Mouse (Mus musculus): ENCODE measurements around the gene Slfn3. TPM values are rescaled to one million over a fixed set of nuclear protein-coding genes. Genes with fewer than 3 reads are reported as not detected.
A peak's percentile ranks its signal among the peaks of the same experiment; 100 is the strongest.
"Not testable (repeated sequence)": the region's sequence is repeated elsewhere in the genome, so short reads cannot be mapped to it uniquely, and the experiment has no call there.

The Slfn3 gene
- polyA plus RNA-seq, 1 experiment, result 2.7 TPM

DNA sequence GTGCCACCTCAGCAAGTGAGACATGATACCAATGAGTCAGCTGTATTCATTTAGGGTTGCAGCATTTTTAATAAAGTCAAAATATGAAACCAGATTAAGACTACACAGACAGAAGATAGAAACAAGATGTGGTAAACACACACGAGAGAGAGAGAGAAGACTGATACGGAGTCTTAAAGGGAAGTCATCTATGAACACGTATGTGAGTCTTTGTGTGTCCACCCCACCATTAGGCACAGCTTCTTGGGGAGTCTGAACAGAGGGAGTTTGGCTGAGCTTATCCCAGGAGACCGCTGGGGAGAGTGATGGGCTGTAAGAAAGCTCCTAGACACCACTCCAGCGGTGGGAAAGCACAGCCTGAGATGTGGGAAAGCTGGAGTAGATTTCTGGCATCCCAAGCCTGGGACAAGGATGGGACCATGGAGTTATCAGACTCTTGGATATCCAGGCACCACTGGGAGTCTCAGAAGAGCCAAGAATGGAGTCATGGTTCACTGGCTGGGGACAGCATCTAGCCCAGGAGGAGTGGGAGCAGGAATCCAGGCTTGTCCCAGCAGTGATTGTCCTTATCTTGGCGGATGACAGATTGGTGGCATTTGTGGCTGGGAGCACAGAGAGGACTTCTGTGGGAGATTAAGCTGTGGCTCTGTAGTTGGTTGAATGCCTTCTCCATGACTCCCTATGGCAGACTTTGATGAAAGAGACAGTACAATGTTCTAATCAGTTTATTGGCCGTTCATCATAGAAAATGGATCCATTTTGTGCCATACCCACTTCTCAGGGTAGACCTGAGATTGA is 37.0 kb downstream of the Slfn3 start:
- peaks cover 10% of the 10 kb centered on the region for H3K4me1 ChIP-seq (replicated peaks; ENCODE audit: control insufficient read depth, insufficient read depth, low read length)
- no peak for DNase-seq
- no peak overlapping the region for H3K4me3 ChIP-seq (ENCODE audit: control insufficient read depth, insufficient read depth, low read length)
- TF ChIP-seq CTCF (IDR thresholded peaks at IDR 0.05; ENCODE audit: borderline replicate concordance, control insufficient read depth, extremely low read depth, insufficient read depth, low read length, poor library complexity) (no peak), POLR2A (IDR thresholded peaks at IDR 0.05; ENCODE audit: control insufficient read depth, extremely low read depth, insufficient read depth, low read length, poor library complexity) (no peak)
- no peaks in the 10 kb centered on the region for H3K27me3 ChIP-seq (ENCODE audit: control insufficient read depth, insufficient read depth, low read length)
- no peak overlapping the region for H3K27ac ChIP-seq (ENCODE audit: control insufficient read depth, insufficient read depth, low read length)
- H3K36me3 ChIP-seq (ENCODE audit: control insufficient read depth, insufficient read depth, low read length), result peaks cover 17% of the 10 kb centered on the region
- 96% methylated on average over 7 of the region's 7 CpGs for WGBS

DNA sequence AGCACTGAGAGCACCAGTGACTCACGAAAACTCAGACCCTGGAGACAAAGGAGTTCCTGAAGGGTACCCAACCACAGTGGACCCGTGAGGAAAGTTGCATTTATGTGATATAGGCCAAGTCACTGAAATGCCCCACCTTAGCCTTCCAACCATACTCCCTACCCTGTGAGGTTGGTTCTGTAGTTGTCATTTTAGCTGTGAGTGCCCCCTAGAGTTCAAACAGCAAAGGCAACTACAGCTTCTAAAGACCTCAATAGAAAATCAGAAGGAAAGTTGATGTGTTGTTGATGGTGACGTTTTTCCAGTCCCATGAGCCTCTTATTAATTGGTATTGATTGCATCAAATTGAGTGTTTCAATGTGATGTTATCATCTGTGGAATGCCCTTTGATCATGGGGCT is 39.8 kb downstream of the Slfn3 start:
- no peak for TF ChIP-seq POLR2A (IDR thresholded peaks at IDR 0.05; ENCODE audit: control insufficient read depth, extremely low read depth, insufficient read depth, low read length, poor library complexity)
- no peaks in the 10 kb centered on the region for H3K27me3 ChIP-seq (ENCODE audit: control insufficient read depth, insufficient read depth, low read length)
- H3K27ac ChIP-seq (ENCODE audit: control insufficient read depth, insufficient read depth, low read length), result no peak overlapping the region
- H3K36me3 ChIP-seq (ENCODE audit: control insufficient read depth, insufficient read depth, low read length), result peaks cover 17% of the 10 kb centered on the region
- H3K4me1 ChIP-seq (replicated peaks; ENCODE audit: control insufficient read depth, insufficient read depth, low read length), result no peaks in the 10 kb centered on the region
- 74% methylated on average over 3 of the region's 3 CpGs for WGBS
- peak; percentile 49 for DNase-seq
- H3K4me3 ChIP-seq (ENCODE audit: control insufficient read depth, insufficient read depth, low read length), result no peak overlapping the region

DNA sequence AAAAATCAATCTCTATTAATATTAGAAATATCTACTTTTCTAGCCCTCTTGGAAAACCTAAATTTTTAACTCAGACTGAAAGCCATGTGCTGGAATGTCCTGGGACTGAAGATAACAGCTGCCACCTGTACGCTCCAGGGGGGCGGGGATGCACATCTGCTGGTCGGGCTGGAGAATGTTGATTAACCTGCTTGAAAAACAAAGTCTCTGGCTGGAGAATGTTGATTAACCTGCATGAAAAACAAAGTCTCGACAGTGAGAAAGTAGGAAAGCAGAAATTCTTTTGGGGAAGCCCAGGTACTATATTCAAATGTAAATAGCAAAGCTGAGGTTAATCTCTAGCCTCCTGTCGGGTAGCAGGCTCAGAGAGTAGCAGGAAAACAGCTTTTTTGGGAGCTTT is 42.5 kb downstream of the Slfn3 start:
- not testable (repeated sequence) for H3K4me3 ChIP-seq (ENCODE audit: control insufficient read depth, insufficient read depth, low read length); DNase-seq; H3K4me1 ChIP-seq (replicated peaks; ENCODE audit: control insufficient read depth, insufficient read depth, low read length); H3K27me3 ChIP-seq (ENCODE audit: control insufficient read depth, insufficient read depth, low read length); H3K27ac ChIP-seq (ENCODE audit: control insufficient read depth, insufficient read depth, low read length); H3K36me3 ChIP-seq (ENCODE audit: control insufficient read depth, insufficient read depth, low read length)
- WGBS, result 90% methylated on average over 5 of the region's 5 CpGs

DNA sequence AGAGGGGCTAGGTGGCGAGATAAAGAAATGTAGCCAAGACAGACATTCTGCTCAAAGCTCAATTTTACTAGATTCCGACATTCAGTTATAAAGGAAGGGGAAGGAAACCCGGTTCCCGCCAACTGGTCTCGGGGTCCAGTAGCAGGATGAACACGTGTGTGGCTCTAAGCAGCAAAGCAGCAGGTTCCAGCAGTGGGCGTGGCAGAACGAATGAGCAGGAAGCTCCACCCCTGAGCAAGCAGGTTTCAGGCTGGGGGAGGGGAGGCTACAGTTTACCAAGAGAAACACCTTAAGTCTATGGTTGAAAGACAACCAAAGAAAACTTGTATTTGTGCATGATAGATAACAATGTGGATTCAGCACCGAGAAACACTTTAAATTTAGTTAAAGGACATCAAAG is 46.3 kb downstream of the Slfn3 start:
- H3K4me1 ChIP-seq (replicated peaks; ENCODE audit: control insufficient read depth, insufficient read depth, low read length); H3K36me3 ChIP-seq (ENCODE audit: control insufficient read depth, insufficient read depth, low read length); H3K27ac ChIP-seq (ENCODE audit: control insufficient read depth, insufficient read depth, low read length); H3K27me3 ChIP-seq (ENCODE audit: control insufficient read depth, insufficient read depth, low read length); DNase-seq; H3K4me3 ChIP-seq (ENCODE audit: control insufficient read depth, insufficient read depth, low read length): not testable (repeated sequence)
- 95% methylated on average over 9 of the region's 9 CpGs for WGBS

DNA sequence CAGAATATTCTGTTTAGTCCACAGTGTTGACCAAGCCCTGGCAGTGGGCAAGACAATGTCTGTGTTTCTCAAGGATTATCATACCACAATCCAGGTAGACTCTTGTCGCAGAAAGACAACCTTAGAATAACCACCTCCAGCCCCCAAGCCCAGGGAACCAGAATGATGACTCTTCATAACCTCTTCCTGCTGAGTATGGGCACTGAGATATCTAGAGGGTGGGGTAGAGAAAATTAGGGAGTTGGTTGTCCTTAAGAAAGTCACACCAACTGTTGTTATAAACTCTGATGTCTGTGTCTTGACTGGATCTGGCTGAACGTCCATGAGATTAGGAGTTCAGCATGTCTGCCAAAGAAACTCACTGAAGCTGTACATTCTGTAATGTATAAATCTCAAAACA is 47.3 kb downstream of the Slfn3 start:
- no peak overlapping the region for H3K4me3 ChIP-seq (ENCODE audit: control insufficient read depth, insufficient read depth, low read length)
- WGBS, result 94% methylated on average over 2 of the region's 2 CpGs
- no peaks in the 10 kb centered on the region for H3K36me3 ChIP-seq (ENCODE audit: control insufficient read depth, insufficient read depth, low read length)

DNA sequence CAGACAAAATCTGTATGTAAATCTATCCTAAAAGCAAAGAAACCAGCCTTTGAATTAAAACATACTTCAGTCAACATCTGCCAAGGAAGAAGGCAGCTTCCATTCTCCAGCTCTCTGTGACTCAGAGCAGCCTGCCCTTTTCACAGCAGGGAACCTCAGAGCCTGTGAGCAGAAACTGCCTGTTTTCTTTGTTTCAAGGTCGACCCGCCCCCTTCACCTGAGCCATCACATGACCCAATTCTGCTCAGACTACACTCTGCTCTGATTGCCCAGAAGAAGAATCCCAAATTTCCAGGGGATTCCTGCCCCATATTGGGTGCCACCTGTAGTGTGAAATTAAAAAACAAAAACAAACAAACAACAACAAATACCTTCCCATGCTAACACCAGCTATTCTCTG is 48.7 kb downstream of the Slfn3 start:
- no peaks in the 10 kb centered on the region for H3K4me1 ChIP-seq (replicated peaks; ENCODE audit: control insufficient read depth, insufficient read depth, low read length)
- WGBS, result 72% methylated on average over 2 of the region's 2 CpGs
- H3K36me3 ChIP-seq (ENCODE audit: control insufficient read depth, insufficient read depth, low read length), result no peaks in the 10 kb centered on the region
- no peaks in the 10 kb centered on the region for H3K27me3 ChIP-seq (ENCODE audit: control insufficient read depth, insufficient read depth, low read length)
- DNase-seq, result no peak
- H3K4me3 ChIP-seq (ENCODE audit: control insufficient read depth, insufficient read depth, low read length), result no peak overlapping the region
- no peak overlapping the region for H3K27ac ChIP-seq (ENCODE audit: control insufficient read depth, insufficient read depth, low read length)
- TF ChIP-seq POLR2A (IDR thresholded peaks at IDR 0.05; ENCODE audit: control insufficient read depth, extremely low read depth, insufficient read depth, low read length, poor library complexity) (no peak), CTCF (IDR thresholded peaks at IDR 0.05; ENCODE audit: borderline replicate concordance, control insufficient read depth, extremely low read depth, insufficient read depth, low read length, poor library complexity) (no peak)

More for the DNA sequence above, 47.3 kb downstream of the Slfn3 start:
- no peak overlapping the region for H3K27ac ChIP-seq (ENCODE audit: control insufficient read depth, insufficient read depth, low read length)
- H3K4me1 ChIP-seq (replicated peaks; ENCODE audit: control insufficient read depth, insufficient read depth, low read length), result no peaks in the 10 kb centered on the region
- TF ChIP-seq POLR2A (IDR thresholded peaks at IDR 0.05; ENCODE audit: control insufficient read depth, extremely low read depth, insufficient read depth, low read length, poor library complexity), result no peak
- no peak for TF ChIP-seq CTCF (IDR thresholded peaks at IDR 0.05; ENCODE audit: borderline replicate concordance, control insufficient read depth, extremely low read depth, insufficient read depth, low read length, poor library complexity)
- DNase-seq, result no peak
- no peaks in the 10 kb centered on the region for H3K27me3 ChIP-seq (ENCODE audit: control insufficient read depth, insufficient read depth, low read length)

DNA sequence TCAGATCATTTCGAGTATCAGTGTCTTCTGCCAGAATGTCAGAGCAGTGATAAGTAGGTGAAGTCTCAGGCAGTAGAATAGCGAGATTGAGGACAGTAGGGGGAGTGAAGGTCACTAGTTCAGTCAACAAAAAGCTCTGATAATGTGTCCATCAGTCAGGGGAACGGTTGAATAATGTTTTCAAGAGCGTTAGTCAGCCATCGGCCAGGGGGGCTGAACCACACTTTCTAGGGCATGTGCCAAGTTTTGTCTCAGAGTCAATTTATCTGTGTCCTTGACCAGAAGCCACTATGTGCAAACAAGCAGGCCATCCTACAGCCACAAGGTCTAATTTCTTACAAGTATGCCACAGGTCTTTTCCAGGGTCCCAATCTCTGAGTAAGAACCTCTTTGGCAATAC is 66.1 kb downstream of the Slfn3 start:
- H3K27me3 ChIP-seq (ENCODE audit: control insufficient read depth, insufficient read depth, low read length); DNase-seq; H3K36me3 ChIP-seq (ENCODE audit: control insufficient read depth, insufficient read depth, low read length); H3K27ac ChIP-seq (ENCODE audit: control insufficient read depth, insufficient read depth, low read length); H3K4me1 ChIP-seq (replicated peaks; ENCODE audit: control insufficient read depth, insufficient read depth, low read length); H3K4me3 ChIP-seq (ENCODE audit: control insufficient read depth, insufficient read depth, low read length): not testable (repeated sequence)
- 86% methylated on average over 5 of the region's 5 CpGs for WGBS

All from thymus, adult 2 months (tissue).